Mouse (Mus musculus) stomach, postnatal 0 days (tissue): ENCODE measurements around the gene Ctf1.

Experiments used
- CTCF ChIP-seq: IDR thresholded peaks from 2 replicates; pipeline ENCODE4 v1.5.1; 2016; ENCODE audit warnings: antibody characterized with exemption, low read depth, mild to moderate bottlenecking, moderate library complexity
- EP300 ChIP-seq: optimal IDR thresholded peaks from 2 replicates; pipeline ENCODE3; 2016; ENCODE audit warnings: antibody characterized with exemption

DNA sequence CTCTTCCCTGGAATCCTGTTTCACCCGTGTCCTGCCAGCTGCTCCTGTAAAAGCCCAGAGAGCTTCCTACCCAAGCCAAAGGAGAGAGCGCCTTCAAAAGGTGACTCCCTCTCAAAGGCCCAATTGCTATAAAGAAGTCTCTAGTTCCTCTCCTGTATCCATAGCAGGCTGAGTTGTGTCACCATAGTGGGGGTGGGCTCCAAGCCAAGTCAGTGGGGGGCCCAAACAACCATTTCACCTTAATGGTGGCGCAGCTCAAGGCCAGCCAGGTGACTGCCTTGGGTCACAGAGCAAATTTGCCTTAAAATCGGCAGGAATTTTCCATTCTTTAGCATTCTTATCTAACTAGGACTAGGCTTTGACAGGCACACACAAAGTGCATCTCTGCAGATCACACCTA, 2.3 kb downstream of the Ctf1 start:
- TF ChIP-seq CTCF (no peak), EP300 (no peak)
